ENCODE assay signal across 1 mouse cellular context in the genomic region with DNA sequence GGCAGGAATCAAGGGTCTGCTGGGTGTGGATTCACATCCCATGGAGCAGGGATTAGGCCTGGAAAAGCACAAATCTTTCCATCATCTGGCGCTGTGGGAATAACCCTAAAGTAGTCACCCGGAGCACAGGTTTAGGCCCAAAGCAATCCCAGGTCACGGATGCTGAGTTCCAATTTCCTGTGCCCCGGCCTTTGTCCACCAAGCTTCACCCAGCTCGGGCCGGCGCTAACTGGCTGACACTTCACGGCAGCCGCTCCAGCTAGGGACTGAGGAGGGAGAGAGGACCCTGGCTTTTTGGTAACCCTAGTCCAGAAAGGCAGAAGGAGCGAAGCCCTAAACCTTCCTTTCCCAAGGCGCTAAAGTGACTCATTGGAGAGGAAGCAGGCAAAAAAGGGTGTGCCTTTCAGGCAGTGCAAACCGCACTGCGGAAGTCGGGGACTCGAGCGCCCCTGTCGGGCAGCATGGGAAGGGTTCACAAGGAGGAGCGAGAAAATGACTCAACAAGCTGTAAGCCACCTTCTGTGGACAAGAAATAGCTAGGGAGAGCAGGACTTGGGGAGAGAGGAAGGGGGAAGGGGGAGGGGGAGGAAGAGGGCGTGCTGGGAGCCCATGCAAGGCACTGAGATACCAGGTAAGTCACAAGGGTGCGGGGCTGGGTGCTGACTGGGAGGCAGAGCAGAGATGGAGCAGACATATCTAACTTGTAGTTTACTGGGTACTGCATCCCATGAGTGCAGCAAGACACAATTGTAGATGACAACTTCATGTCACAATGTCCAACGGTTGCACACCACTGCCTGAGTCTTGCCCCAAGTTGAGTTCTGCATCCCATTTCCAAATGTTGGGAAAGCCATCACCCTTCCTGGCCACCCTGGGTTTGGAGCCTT.
TF ChIP-seq lines count a peak whose summit lies in the region.

No protein-coding gene starts in this region.

TF ChIP-seq in myocyte, 11 proteins besides CTCF, POLR2A, EP300 and RAD21 (continued from another document):
- TF ChIP-seq MYOG (IDR thresholded peaks at IDR 0.05; ENCODE audit: control insufficient read depth in 1 of 3, insufficient read depth in 1 of 3, insufficient read length in 2 of 3, low read depth in 2 of 3), result peak in 1 of 3 experiments; percentile 33
- TF ChIP-seq CEBPB (IDR thresholded peaks at IDR 0.05; ENCODE audit: insufficient read depth, poor library complexity, severe bottlenecking), result peak; percentile 95
- no peak for TF ChIP-seq E2F4 (IDR thresholded peaks at IDR 0.05; ENCODE audit: insufficient read depth)
- TF ChIP-seq MAX (IDR thresholded peaks at IDR 0.05; ENCODE audit: low read depth), result no peak
